Mouse (Mus musculus): ENCODE results near the gene Gm3646. TPM values are rescaled to one million over a fixed set of nuclear protein-coding genes. Genes with fewer than 3 reads are reported as not detected.

The Gm3646 gene
- polyA plus RNA-seq, 1 experiment from 2014 or later = 1.4 TPM

DNA sequence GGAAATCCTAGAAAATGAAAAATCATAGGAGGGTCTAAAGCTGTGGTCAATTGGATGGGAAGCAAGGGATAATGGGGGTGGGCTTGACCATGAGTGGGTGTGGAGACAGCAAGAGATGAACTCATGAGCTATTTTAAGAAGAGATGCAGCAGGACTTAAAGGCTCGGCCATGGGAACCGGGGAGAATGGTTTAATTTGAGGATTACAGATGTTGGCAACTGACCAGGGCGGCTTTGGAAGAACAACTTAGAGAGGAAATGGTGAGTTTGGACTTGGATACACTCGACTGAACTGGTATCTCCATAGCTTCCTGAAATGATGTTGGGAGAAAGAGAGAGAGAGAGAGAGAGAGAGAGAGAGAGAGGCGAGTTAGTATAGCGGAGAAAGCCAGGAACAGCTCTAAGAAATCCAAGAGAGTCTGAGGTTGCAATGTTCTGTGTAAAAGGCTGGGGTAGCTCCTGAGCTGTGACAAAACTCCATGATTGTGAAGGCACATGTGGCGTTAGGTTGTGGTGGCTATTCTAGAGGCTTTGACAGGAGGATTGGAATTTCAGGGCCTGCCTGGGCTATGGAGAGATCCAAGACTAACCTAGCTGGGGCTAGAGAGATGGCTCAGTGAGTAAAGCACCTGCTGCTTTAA is 39.2 kb downstream of the Gm3646 start:
- H3K4me3 ChIP-seq (ENCODE audit: low read depth, low read length) = no peak overlapping the region
- H3K4me1 ChIP-seq (replicated peaks; ENCODE audit: control insufficient read depth, insufficient read depth) = peaks cover 7% of the 10 kb centered on the region
- TF ChIP-seq CTCF (IDR thresholded peaks at IDR 0.05; ENCODE audit: low read depth) (peak; percentile 50), EP300 (optimal IDR thresholded peaks at IDR 0.05) (no peak)
- H3K9ac ChIP-seq (ENCODE audit: low read length) = no peak overlapping the region
- WGBS = 47% methylated on average over 7 of the region's 7 CpGs
- H3K9me3 ChIP-seq (ENCODE audit: control insufficient read depth, low read length) = no peaks in the 10 kb centered on the region
- no peaks in the 10 kb centered on the region for H3K36me3 ChIP-seq (ENCODE audit: control insufficient read depth, insufficient read depth, low read length)
- DNase-seq (ENCODE audit: low spot score) (no peak), ATAC-seq (ENCODE audit: low FRiP score, low TSS enrichment) (no peak)
- H3K4me2 ChIP-seq (replicated peaks; ENCODE audit: low read depth) = no peak overlapping the region
- H3K27me3 ChIP-seq (ENCODE audit: control insufficient read depth, insufficient read depth, low read length) = no peaks in the 10 kb centered on the region
- H3K27ac ChIP-seq (replicated peaks) = no peak overlapping the region

DNA sequence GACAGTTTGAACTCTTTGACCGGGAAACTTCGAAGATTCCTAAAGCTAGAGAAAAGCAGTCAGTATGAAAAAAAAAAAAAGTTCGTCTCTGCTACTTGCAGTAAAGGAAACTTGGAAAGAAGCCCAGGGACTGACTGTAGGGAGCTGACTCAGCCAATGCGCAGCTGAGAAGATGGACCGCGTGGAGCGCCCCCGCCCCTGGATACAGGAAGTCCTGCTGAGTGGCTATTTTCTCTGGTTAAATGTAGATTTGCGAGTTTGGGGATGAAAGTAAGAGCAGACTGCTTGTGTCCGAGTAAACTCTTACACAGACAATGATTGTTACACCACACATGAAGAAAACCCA is 43.1 kb downstream of the Gm3646 start:
- ATAC-seq (ENCODE audit: low FRiP score, low TSS enrichment) (peak; percentile 80; the same call in 1 of the 2 replicates), DNase-seq (ENCODE audit: low spot score) (peak; percentile 79)
- Histone ChIP-seq H3K4me2 (replicated peaks; ENCODE audit: low read depth) (peak overlapping the region; percentile 45), H3K4me3 (ENCODE audit: low read depth, low read length) (peak overlapping the region; percentile 17; the same call in 1 of the 2 replicates), H3K27me3 (ENCODE audit: control insufficient read depth, insufficient read depth, low read length) (no peaks in the 10 kb centered on the region), H3K4me1 (replicated peaks; ENCODE audit: control insufficient read depth, insufficient read depth) (peaks cover 7% of the 10 kb centered on the region; the same call in 1 of the 2 replicates), H3K9ac (ENCODE audit: low read length) (0 out of 2 replicates have a peak overlapping the region, but pooled peaks have one; percentile 23), H3K9me3 (ENCODE audit: control insufficient read depth, low read length) (no peaks in the 10 kb centered on the region), H3K27ac (replicated peaks) (peak overlapping the region; percentile 90), H3K36me3 (ENCODE audit: control insufficient read depth, insufficient read depth, low read length) (no peaks in the 10 kb centered on the region)
- TF ChIP-seq EP300 (optimal IDR thresholded peaks at IDR 0.05) (no peak), CTCF (IDR thresholded peaks at IDR 0.05; ENCODE audit: low read depth) (peak; percentile 33; the same call in 1 of the 2 replicates)
- under 1% methylated on average over 10 of the region's 10 CpGs for WGBS

DNA sequence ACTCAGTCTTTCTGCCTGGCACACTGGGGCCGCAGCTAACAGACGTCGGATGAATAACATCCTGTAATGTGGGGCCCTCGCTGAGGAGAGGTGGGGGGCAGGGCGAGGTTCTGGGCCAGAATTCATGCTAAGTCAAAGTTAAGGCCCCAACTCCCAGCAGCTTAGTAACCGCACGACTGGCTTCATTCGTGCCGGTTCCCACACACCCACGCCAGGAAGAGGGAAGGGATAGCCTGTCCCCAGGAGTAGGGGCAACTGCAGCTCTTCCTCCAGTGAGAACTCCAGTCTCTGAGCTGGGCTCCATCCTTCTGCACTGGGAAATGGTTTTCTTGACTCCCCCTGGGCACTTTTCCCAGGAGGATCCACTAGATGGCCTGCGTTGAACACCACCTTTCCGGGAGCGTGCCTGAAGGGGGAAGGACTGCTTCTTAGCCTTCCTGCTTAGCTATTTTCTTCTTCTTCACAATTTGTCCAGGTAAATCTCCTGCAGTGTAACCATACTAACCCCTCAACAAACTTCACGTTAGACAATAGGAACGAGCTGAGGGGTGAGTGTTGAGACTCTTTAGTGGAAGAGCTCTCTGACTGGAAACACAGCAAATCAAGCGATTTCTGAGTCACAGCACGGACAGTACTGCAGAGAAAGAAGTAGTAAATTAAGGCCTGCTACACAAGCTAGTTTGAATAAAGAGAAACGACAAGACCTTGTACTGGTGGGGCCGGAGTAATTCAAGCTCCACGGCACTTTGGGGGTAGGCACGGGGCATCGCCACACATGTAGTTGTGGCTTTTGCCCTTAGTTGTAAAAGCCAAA is 43.7 kb downstream of the Gm3646 start:
- H3K9ac ChIP-seq (ENCODE audit: low read length) = 0 out of 2 replicates have a peak overlapping the region, but pooled peaks have one; percentile 23
- ATAC-seq (ENCODE audit: low FRiP score, low TSS enrichment) (peak; percentile 57; the same call in 1 of the 2 replicates), DNase-seq (ENCODE audit: low spot score) (peak; percentile 73)
- TF ChIP-seq EP300 (optimal IDR thresholded peaks at IDR 0.05) (no peak), CTCF (IDR thresholded peaks at IDR 0.05; ENCODE audit: low read depth) (peak; percentile 81)
- H3K36me3 ChIP-seq (ENCODE audit: control insufficient read depth, insufficient read depth, low read length) = no peaks in the 10 kb centered on the region
- H3K27me3 ChIP-seq (ENCODE audit: control insufficient read depth, insufficient read depth, low read length) = no peaks in the 10 kb centered on the region
- peak overlapping the region; percentile 90 for H3K27ac ChIP-seq (replicated peaks)
- H3K4me3 ChIP-seq (ENCODE audit: low read depth, low read length) = peak overlapping the region; percentile 17; the same call in 1 of the 2 replicates
- peaks cover 7% of the 10 kb centered on the region; the same call in 1 of the 2 replicates for H3K4me1 ChIP-seq (replicated peaks; ENCODE audit: control insufficient read depth, insufficient read depth)
- no peaks in the 10 kb centered on the region for H3K9me3 ChIP-seq (ENCODE audit: control insufficient read depth, low read length)
- 4% methylated on average over 21 of the region's 22 CpGs for WGBS
- peak overlapping the region; percentile 45 for H3K4me2 ChIP-seq (replicated peaks; ENCODE audit: low read depth)

DNA sequence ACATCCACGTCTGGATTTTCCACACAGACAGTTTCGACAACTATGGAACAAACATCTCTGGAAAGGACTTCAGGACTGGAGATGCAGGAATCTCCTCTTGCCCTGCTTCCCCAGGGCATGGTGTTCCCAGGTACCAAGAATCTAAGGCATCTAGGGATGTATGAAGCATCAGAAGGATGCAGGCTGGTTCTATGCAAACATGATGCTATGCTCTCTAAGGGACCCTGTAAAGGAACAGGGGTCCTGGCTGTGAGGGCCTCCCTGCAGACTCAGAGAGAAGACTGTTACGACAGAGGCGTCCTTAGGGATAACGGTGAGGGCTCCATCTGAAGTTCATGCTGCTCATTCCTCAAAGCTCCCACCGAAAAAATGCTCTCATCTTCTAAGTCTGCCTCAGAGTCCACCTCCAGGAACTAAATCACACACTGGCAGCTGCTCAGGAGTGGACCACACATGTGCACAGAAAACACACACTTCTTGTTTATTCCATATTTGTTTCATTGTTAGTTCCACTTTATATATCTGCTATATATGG is 44.9 kb downstream of the Gm3646 start:
- Histone ChIP-seq H3K9me3 (ENCODE audit: control insufficient read depth, low read length) (no peaks in the 10 kb centered on the region), H3K27ac (replicated peaks) (0 out of 2 replicates have a peak overlapping the region, but pooled peaks have one; percentile 18), H3K27me3 (ENCODE audit: control insufficient read depth, insufficient read depth, low read length) (no peaks in the 10 kb centered on the region), H3K4me1 (replicated peaks; ENCODE audit: control insufficient read depth, insufficient read depth) (peaks cover 7% of the 10 kb centered on the region; the same call in 1 of the 2 replicates), H3K36me3 (ENCODE audit: control insufficient read depth, insufficient read depth, low read length) (no peaks in the 10 kb centered on the region), H3K9ac (ENCODE audit: low read length) (no peak overlapping the region), H3K4me3 (ENCODE audit: low read depth, low read length) (no peak overlapping the region), H3K4me2 (replicated peaks; ENCODE audit: low read depth) (no peak overlapping the region)
- TF ChIP-seq EP300 (optimal IDR thresholded peaks at IDR 0.05) (no peak), CTCF (IDR thresholded peaks at IDR 0.05; ENCODE audit: low read depth) (no peak)
- DNase-seq (ENCODE audit: low spot score) (no peak), ATAC-seq (ENCODE audit: low FRiP score, low TSS enrichment) (no peak)
- 69% methylated on average over 6 of the region's 6 CpGs for WGBS

DNA sequence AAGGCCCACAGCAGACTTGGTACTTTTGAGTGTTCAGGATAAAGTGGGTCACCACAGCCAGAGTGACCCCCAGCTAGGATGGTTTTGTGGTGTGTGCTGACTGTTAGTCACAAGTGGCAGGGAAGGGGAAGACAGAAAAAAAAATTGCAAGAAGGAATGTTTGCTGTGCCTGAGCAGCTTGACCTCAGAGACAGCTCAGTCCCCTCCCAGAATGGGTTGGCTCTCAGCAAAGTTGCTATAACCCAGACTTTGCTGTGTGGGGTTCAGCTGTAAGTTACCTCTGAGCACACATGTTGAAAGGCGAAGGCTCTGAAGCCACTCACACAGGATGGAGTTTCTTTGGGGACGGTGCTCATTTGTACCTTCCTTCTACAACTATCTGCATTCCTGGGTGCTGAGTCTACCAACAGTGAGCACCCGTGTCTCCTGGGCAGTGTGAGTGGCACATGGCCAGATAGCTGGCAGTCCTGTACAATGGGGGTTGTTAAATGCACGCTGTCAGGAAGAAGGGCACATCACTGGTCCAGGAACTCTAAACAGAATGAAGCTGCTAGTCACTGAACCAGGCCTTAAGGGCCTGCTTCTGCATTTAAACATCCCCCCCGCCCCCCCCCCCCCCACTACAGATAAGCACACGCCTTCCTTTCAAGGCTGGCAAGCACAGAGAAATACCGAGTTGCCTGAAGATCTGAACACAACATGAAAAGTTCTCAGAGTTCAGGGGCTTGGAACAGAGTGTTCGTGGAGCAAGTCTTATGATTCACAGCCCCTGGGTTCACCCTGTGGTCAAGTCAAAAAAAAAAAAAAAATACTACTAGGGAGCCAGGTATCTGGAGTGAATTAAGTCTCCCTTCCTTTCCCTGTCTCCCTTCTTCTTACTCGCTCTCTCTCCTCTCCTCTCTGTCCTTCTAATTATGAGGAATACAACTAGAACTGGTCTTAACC is 45.6 kb downstream of the Gm3646 start:
- no peak overlapping the region for H3K4me3 ChIP-seq (ENCODE audit: low read depth, low read length)
- no peaks in the 10 kb centered on the region for H3K27me3 ChIP-seq (ENCODE audit: control insufficient read depth, insufficient read depth, low read length)
- H3K4me1 ChIP-seq (replicated peaks; ENCODE audit: control insufficient read depth, insufficient read depth) = peaks cover 7% of the 10 kb centered on the region; the same call in 1 of the 2 replicates
- H3K36me3 ChIP-seq (ENCODE audit: control insufficient read depth, insufficient read depth, low read length) = no peaks in the 10 kb centered on the region
- DNase-seq (ENCODE audit: low spot score) = no peak
- TF ChIP-seq EP300 (optimal IDR thresholded peaks at IDR 0.05) = no peak
- H3K27ac ChIP-seq (replicated peaks) = 0 out of 2 replicates have a peak overlapping the region, but pooled peaks have one; percentile 18
- ATAC-seq (ENCODE audit: low FRiP score, low TSS enrichment) = no peak
- H3K4me2 ChIP-seq (replicated peaks; ENCODE audit: low read depth) = no peak overlapping the region
- no peaks in the 10 kb centered on the region for H3K9me3 ChIP-seq (ENCODE audit: control insufficient read depth, low read length)
- 36% methylated on average over 9 of the region's 9 CpGs for WGBS
- H3K9ac ChIP-seq (ENCODE audit: low read length) = no peak overlapping the region
